Mouse (Mus musculus) small intestine, adult 2 months (tissue): ENCODE results near the gene Trim25.

Experiments
- CTCF ChIP-seq: fragments of 200-500 bp; IDR thresholded peaks from 2 replicates; pipeline ENCODE4 v1.5.1; 2012; ENCODE audit warnings: low read depth, mild to moderate bottlenecking, control low read depth, inconsistent platforms, low read length, moderate library complexity, mixed read lengths; ENCODE audit not compliant: insufficient replicate concordance, insufficient read length; ENCODE audit errors: extremely low read depth
- POLR2A ChIP-seq: fragments of 200-500 bp; IDR thresholded peaks from 2 replicates; pipeline ENCODE4 v1.6.1; 2012; ENCODE audit warnings: low read depth, mild to moderate bottlenecking, control low read depth, inconsistent platforms, low read length, moderate library complexity

DNA sequence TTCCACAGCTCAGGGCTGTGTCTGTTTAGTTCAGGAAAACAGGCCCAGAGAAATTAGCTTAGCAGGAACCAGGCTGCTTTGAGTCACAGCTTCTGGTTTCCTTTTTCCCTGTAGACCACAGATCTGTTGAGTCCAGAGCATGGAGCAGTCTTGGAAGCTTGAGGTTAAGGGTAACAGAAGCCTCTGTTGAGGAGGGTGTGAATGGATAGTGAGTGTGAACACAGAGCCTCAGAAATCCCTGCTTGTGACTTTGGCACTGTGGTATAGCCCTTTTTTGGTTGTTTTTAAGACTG is 1.3 kb downstream of the Trim25 start:
- TF ChIP-seq CTCF (no peak), POLR2A (no peak)
